Mouse (Mus musculus) forebrain, embryonic 13.5 days (tissue): Measurements from ENCODE around the gene 4930402K13Rik. TPM values are rescaled to one million over a fixed set of nuclear protein-coding genes. Genes with fewer than 3 reads are reported as not detected.

Experiments
- polyA plus RNA-seq: library from polyadenylated mRNA; unstranded; fragments of >200 nt; fragmentation: Nextera tagmentation; extraction: Ambion mirVana; gene quantifications from 2 replicates; pipeline ENCODE4 v1.2.1, GENCODE M21; 2015

Gene 4930402K13Rik
- polyA plus RNA-seq, 1 experiment from 2014 or later: not detected

Other genes starting within 250 kb of the 4930402K13Rik start
- gene Gm5751, start 230.3 kb upstream of the 4930402K13Rik start, polyA plus RNA-seq: not detected in 2 replicates
- gene B630019K06Rik, start 212.2 kb upstream of the 4930402K13Rik start, polyA plus RNA-seq: 8.0 and 9.0 TPM in 2 replicates
- gene Fthl17b, start 141.6 kb upstream of the 4930402K13Rik start, polyA plus RNA-seq: not detected in 2 replicates
- not detected in 2 replicates for gene Fthl17c, start 128.0 kb upstream of the 4930402K13Rik start, polyA plus RNA-seq
- gene Fthl17d, start 117.8 kb upstream of the 4930402K13Rik start, polyA plus RNA-seq: not detected in 2 replicates
- gene Fthl17e, start 71.1 kb upstream of the 4930402K13Rik start, polyA plus RNA-seq: not detected in 2 replicates
- not detected in 2 replicates for gene Fthl17f, start 41.5 kb upstream of the 4930402K13Rik start, polyA plus RNA-seq
- 3.8 and 4.7 TPM in 2 replicates for gene Lancl3, start 95.3 kb downstream of the 4930402K13Rik start, polyA plus RNA-seq
- 0.24 TPM in 1 of 2 replicates, not detected in the other for gene Gm14862, start 152.3 kb downstream of the 4930402K13Rik start, polyA plus RNA-seq
- gene Xk, start 168.2 kb downstream of the 4930402K13Rik start, polyA plus RNA-seq: 2.5 and 3.1 TPM in 2 replicates
- gene H2al1m, start 179.2 kb downstream of the 4930402K13Rik start, polyA plus RNA-seq: not detected in 2 replicates
- not detected in 2 replicates for gene H2al1k, start 246.1 kb downstream of the 4930402K13Rik start, polyA plus RNA-seq